Mouse (Mus musculus): Measurements from ENCODE around the gene Olfr1217. TPM values are rescaled to one million over a fixed set of nuclear protein-coding genes. Genes with fewer than 3 reads are reported as not detected.
"Not testable (repeated sequence)": the region's sequence is repeated elsewhere in the genome, so short reads cannot be mapped to it uniquely, and the experiment has no call there.

Gene Olfr1217
- not detected in 2 replicates for polyA plus RNA-seq (2012; rRNA removed)

DNA sequence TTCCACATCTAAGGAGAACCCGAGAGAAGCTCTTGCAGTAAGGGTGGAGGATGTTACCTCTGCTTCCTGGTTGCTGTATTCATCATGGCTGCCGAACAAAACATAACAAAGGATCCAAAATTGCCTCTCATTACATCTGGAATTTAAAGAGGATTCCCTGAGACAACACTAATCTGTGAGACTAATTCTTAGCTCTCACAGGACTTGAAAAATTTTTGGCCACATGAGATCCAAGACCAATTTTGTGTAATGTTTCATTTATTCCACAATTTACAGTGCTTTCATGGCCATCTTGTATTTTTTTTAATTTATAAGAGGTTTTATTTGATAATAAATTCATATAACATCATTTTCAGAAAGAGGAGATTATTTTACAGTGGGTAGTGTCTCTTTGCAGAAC is at the start of gene Olfr1217:
TSS of gene Olfr1217 (minus strand) at position 101 of the 400 bp plus-strand sequence.
- Histone ChIP-seq H3K27me3 (replicated peaks; ENCODE audit: control insufficient read depth, insufficient read depth, low read length) (no peaks in the 10 kb centered on the region), H3K4me1 (ENCODE audit: control insufficient read depth, insufficient read depth, low read length) (no peaks in the 10 kb centered on the region), H3K4me3 (ENCODE audit: insufficient read depth, low read depth, low read length) (no peak within 1 kb of the TSS), H3K27ac (ENCODE audit: insufficient read depth, low read depth, low read length) (no peak within 1 kb of the TSS), H3K36me3 (ENCODE audit: control insufficient read depth, insufficient read depth, low read length) (no peaks in the 10 kb centered on the region)
- 57% methylated on average over 2 of the region's 2 CpGs for WGBS
- no peak for DNase-seq
- TF ChIP-seq POLR2A (IDR thresholded peaks at IDR 0.05; ENCODE audit: low read depth, low read length) (no peak), CTCF (conservative IDR thresholded peaks at IDR 0.05; ENCODE audit: insufficient read depth, insufficient read length, low read depth, low read length) (no peak)

DNA sequence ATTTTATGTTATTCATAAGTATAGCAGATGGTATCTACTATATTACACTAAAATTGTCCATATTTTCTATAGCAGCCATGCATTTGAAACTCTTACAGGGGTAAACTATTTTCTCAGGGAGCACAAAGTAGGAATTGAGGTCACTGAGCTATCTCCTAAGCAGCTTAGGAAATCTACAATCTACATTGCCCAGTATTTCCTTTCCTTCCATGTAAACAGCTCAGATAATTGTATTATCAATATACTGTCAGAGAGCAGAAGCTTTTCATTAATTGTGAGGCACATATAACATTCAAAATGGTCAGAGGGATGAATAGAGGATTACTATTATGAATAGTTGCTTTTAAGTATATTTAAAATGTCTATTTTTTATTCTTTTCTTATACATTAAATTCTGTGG is 49.6 kb upstream of the Olfr1217 start:
- no peak for DNase-seq
- no peak overlapping the region for H3K4me3 ChIP-seq (ENCODE audit: insufficient read depth, low read depth, low read length)
- no peaks in the 10 kb centered on the region for H3K36me3 ChIP-seq (ENCODE audit: control insufficient read depth, insufficient read depth, low read length)
- no peak for TF ChIP-seq CTCF (conservative IDR thresholded peaks at IDR 0.05; ENCODE audit: insufficient read depth, insufficient read length, low read depth, low read length)
- TF ChIP-seq POLR2A (IDR thresholded peaks at IDR 0.05; ENCODE audit: low read depth, low read length), result no peak
- no peaks in the 10 kb centered on the region for H3K4me1 ChIP-seq (ENCODE audit: control insufficient read depth, insufficient read depth, low read length)
- no peaks in the 10 kb centered on the region for H3K27me3 ChIP-seq (replicated peaks; ENCODE audit: control insufficient read depth, insufficient read depth, low read length)
- no peak overlapping the region for H3K27ac ChIP-seq (ENCODE audit: insufficient read depth, low read depth, low read length)

DNA sequence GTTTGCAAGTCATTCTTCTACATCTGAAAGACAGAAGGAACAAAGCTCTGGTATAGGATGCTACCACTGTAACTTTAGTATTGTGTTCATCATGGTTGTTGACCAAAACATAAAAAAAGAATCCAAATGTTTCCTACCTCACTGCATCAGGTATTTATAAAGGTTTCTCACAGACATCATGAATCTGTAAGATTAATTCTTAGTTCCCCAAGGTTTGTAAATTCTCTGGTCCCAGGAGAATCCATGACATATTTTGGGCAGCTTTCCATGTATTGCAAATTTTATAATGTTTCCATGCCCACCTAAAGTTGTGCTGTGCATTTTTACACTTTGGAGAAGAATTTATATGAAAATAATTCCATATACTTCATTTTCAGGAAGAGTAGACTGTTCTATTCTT is 29.2 kb upstream of the Olfr1217 start, which contains the start of gene Olfr1218:
TSS of gene Olfr1218 (minus strand) at position 101 of the 400 bp plus-strand sequence.
- TF ChIP-seq POLR2A (IDR thresholded peaks at IDR 0.05; ENCODE audit: low read depth, low read length) (no peak), CTCF (conservative IDR thresholded peaks at IDR 0.05; ENCODE audit: insufficient read depth, insufficient read length, low read depth, low read length) (no peak)
- H3K27me3 ChIP-seq (replicated peaks; ENCODE audit: control insufficient read depth, insufficient read depth, low read length), result no peaks in the 10 kb centered on the region
- DNase-seq, result no peak
- H3K36me3 ChIP-seq (ENCODE audit: control insufficient read depth, insufficient read depth, low read length), result no peaks in the 10 kb centered on the region
- H3K4me1 ChIP-seq (ENCODE audit: control insufficient read depth, insufficient read depth, low read length), result no peaks in the 10 kb centered on the region
- no peak within 1 kb of the TSS for H3K4me3 ChIP-seq (ENCODE audit: insufficient read depth, low read depth, low read length)
- no peak within 1 kb of the TSS for H3K27ac ChIP-seq (ENCODE audit: insufficient read depth, low read depth, low read length)

DNA sequence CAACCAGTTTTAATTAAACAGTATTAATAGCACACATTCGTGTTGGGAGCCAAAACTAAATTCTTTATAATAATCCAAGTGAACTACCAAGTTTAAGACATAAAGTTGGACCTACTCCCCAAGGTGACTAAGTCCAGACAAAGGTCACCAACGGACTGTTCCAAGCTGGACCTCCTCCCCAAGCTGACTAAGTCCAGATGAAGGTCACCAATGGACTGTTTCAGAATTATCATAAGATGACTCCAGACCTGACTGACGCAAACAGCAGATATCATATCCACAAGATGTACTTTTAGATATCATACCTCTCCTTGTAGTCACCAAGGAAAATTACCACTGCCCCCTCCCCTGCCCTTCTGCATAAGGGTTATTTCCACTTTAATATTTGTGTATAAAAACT is 10.4 kb downstream of the Olfr1217 start:
- H3K27ac ChIP-seq (ENCODE audit: insufficient read depth, low read depth, low read length); DNase-seq; H3K4me1 ChIP-seq (ENCODE audit: control insufficient read depth, insufficient read depth, low read length); H3K36me3 ChIP-seq (ENCODE audit: control insufficient read depth, insufficient read depth, low read length); H3K27me3 ChIP-seq (replicated peaks; ENCODE audit: control insufficient read depth, insufficient read depth, low read length); H3K4me3 ChIP-seq (ENCODE audit: insufficient read depth, low read depth, low read length): not testable (repeated sequence)
- WGBS, result 66% methylated on average over 3 of the region's 3 CpGs

DNA sequence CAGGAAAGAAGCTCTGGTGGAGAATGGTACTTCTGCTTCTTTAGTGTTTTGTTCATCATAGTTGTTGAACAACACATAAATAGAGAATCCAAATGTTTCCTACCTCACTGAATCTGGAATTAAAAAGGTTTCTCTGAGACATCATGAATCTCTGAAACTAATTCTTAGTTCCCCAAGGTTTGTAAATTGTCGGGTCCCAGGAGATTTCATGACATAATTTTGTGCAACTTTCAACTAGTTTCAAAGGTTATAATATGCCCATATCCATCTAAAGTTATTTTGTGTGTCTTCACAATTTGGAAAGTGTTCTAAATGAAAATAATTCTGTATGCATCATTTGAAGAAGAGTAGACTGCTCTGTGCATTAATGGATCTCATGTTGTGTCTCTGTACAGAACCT is 13.6 kb downstream of the Olfr1217 start, which contains the start of gene Olfr1216:
TSS of gene Olfr1216 (minus strand) at position 101 of the 400 bp plus-strand sequence.
- DNase-seq, result no peak
- 75% methylated on average over 1 of the region's 1 CpGs for WGBS

DNA sequence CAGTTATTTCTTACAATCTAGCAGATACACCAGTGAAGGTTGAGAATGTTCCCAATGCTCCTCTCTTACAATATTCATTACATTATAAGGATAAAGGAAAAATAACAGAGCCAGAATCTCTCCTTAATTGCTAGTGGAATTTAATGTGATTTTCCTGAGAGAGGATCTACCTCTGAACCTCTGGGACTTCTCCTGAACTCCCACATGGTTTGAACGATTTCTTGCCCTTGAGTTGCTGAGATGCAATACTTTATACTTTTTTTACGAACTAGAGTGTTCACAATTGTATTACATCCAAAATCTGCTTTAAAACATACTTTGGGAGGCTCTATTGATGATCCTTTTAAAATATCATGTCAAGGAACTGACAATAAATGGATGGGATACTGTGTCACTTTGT is 25.0 kb downstream of the Olfr1217 start, which contains the start of gene Olfr1215:
TSS of gene Olfr1215 (minus strand) at position 101 of the 400 bp plus-strand sequence.
- Histone ChIP-seq H3K4me3 (ENCODE audit: insufficient read depth, low read depth, low read length) (no peak within 1 kb of the TSS), H3K27me3 (replicated peaks; ENCODE audit: control insufficient read depth, insufficient read depth, low read length) (no peaks in the 10 kb centered on the region), H3K27ac (ENCODE audit: insufficient read depth, low read depth, low read length) (no peak within 1 kb of the TSS), H3K36me3 (ENCODE audit: control insufficient read depth, insufficient read depth, low read length) (no peaks in the 10 kb centered on the region), H3K4me1 (ENCODE audit: control insufficient read depth, insufficient read depth, low read length) (no peaks in the 10 kb centered on the region)
- no peak for DNase-seq
- TF ChIP-seq POLR2A (IDR thresholded peaks at IDR 0.05; ENCODE audit: low read depth, low read length) (no peak), CTCF (conservative IDR thresholded peaks at IDR 0.05; ENCODE audit: insufficient read depth, insufficient read length, low read depth, low read length) (no peak)
- WGBS, result 53% methylated on average over 2 of the region's 2 CpGs

More for the DNA sequence above, 13.6 kb downstream of the Olfr1217 start, which contains the start of gene Olfr1216:
- no peak within 1 kb of the TSS for H3K27ac ChIP-seq (ENCODE audit: insufficient read depth, low read depth, low read length)
- TF ChIP-seq CTCF (conservative IDR thresholded peaks at IDR 0.05; ENCODE audit: insufficient read depth, insufficient read length, low read depth, low read length) (no peak), POLR2A (IDR thresholded peaks at IDR 0.05; ENCODE audit: low read depth, low read length) (no peak)
- no peaks in the 10 kb centered on the region for H3K27me3 ChIP-seq (replicated peaks; ENCODE audit: control insufficient read depth, insufficient read depth, low read length)
- H3K4me1 ChIP-seq (ENCODE audit: control insufficient read depth, insufficient read depth, low read length), result no peaks in the 10 kb centered on the region
- no peaks in the 10 kb centered on the region for H3K36me3 ChIP-seq (ENCODE audit: control insufficient read depth, insufficient read depth, low read length)
- H3K4me3 ChIP-seq (ENCODE audit: insufficient read depth, low read depth, low read length), result no peak within 1 kb of the TSS

DNA sequence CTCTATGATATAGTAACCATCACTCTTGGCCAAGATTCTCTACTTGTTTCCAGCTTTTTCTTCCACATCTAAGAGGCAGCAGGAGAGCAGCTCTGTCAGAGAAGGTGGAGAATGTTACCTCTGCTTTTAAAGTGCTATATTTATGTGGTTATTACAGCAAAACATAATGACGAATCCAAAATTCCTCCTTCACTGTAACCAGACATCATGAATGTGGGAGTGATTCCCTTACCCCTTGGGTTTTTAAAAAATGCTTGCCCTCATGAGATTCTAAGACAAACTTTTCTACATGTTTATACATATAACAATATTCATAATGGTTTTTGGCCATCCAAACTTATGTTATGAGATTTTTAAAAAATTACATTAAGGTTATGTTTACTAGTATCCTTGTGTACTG is 39.3 kb downstream of the Olfr1217 start, which contains the start of gene Olfr1214:
TSS of gene Olfr1214 (minus strand) at position 101 of the 400 bp plus-strand sequence.
- 67% methylated on average over 1 of the region's 1 CpGs for WGBS
- H3K27me3 ChIP-seq (replicated peaks; ENCODE audit: control insufficient read depth, insufficient read depth, low read length), result no peaks in the 10 kb centered on the region
- no peak within 1 kb of the TSS for H3K4me3 ChIP-seq (ENCODE audit: insufficient read depth, low read depth, low read length)
- H3K36me3 ChIP-seq (ENCODE audit: control insufficient read depth, insufficient read depth, low read length), result no peaks in the 10 kb centered on the region
- H3K27ac ChIP-seq (ENCODE audit: insufficient read depth, low read depth, low read length), result no peak within 1 kb of the TSS
- no peaks in the 10 kb centered on the region for H3K4me1 ChIP-seq (ENCODE audit: control insufficient read depth, insufficient read depth, low read length)
- TF ChIP-seq POLR2A (IDR thresholded peaks at IDR 0.05; ENCODE audit: low read depth, low read length) (no peak), CTCF (conservative IDR thresholded peaks at IDR 0.05; ENCODE audit: insufficient read depth, insufficient read length, low read depth, low read length) (no peak)
- no peak for DNase-seq
